Mouse (Mus musculus) adrenal gland, postnatal 25 days (tissue): ENCODE measurements around the gene Dcaf6. TPM values are rescaled to one million over a fixed set of nuclear protein-coding genes. Genes with fewer than 3 reads are reported as not detected.
A peak's percentile ranks its signal among the peaks of the same experiment; 100 is the strongest.

Experiments
- DNase-seq: peaks from one replicate; pipeline ENCODE4 v3.0.0; 2021; ENCODE audit warnings: mixed read lengths
- long read RNA-seq: library from polyadenylated mRNA; stranded (forward); transcript quantifications from one replicate; pipeline ENCODE4 v2.0.0, GENCODE M21; 2021
- total RNA-seq: library from RNA; stranded (reverse); gene quantifications from 2 replicates; pipeline ENCODE4 v1.2.3, GENCODE M21; 2021

The Dcaf6 gene
- 33.2 and 35.2 TPM in 2 replicates for total RNA-seq
- long read RNA-seq, full-length matches to known transcripts = 15 of 27 reads
- long read RNA-seq, partial matches to known transcripts = 4 of 27 reads
- long read RNA-seq, other reads (novel, unspliced or antisense) = 8 of 27 reads

DNA sequence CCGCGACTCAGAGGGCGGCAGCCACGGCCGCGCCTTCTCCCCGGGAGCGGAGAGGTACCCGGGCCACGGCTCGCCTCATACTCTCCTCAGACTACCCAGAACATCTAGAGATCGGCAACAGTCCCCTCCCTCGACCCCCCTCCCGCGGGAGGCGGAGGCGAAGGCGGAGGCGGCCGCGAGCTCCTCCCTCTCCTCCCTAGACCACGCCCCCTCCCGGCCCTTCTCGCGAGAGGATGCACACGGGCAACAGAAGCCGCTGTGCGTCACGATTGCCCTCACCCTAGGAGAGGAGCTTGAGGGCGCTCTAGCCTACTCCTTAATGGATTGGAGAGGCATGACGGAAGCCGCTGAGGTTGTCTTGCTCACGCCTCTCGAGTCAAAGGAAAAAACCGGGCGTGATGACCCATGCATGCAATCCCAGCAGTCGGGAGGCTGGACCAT is at the start of gene Dcaf6, which contains the start of gene Mpc2:
Gene Dcaf6 (minus strand): TSS at position 116 of the 441 bp plus-strand sequence.
Gene Mpc2 (plus strand): TSS at position 278 of the 441 bp plus-strand sequence.
- DNase-seq = peak; percentile 100

DNA sequence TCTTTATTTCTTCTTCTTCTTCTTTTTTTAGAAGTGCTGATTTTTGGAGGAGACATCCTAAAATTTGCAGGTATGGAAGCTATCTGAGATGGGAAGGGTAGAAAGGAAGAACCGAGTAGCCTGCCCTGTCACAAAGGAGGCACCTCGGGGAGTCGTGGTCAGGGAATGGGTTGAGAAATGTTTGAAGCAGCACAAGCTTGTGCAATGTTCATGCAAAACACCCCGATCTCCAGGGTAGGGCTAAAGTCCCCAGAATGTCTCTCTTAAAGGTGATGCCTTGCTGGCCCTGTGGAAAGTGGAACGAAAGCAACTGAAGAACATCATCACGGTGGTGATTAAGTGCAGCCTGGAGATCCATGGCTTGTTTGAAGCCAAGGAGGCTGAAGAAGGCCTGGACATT is 46.0 kb upstream of the Dcaf6 start:
- DNase-seq = no peak

DNA sequence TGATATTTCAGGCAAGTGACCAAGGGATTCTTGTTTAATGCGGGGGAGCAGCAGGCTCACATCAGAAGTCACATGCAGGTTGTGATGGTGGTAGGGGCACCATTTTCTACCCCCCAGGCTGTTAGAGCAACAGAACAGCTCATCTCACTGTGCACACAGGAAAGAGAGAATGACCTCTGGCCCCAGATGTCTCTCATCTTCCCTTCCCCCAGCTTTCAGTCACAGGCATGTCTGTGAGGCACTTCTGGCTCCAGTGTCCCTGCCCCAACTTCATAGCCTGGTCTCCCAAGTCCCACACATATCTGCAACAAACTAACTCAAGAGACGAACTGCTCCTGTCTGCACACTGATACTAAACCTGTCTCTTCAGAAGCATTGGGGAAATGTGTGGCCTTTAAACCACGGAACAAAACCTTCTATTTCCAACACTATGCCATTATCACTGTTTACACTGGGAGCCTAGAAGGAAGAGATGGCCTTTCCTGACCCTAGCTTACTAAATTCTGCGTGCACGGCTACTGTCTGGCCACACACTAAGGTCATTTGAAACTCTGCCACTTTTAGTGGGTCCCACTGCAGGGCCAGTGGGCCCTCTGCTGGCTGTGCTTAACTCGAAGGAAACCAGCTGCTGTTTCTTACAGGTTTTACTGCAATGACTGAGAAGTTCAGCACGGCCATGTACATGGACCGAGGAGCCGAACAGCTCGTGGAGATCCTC is 43.2 kb upstream of the Dcaf6 start:
- peak; percentile 50 for DNase-seq

DNA sequence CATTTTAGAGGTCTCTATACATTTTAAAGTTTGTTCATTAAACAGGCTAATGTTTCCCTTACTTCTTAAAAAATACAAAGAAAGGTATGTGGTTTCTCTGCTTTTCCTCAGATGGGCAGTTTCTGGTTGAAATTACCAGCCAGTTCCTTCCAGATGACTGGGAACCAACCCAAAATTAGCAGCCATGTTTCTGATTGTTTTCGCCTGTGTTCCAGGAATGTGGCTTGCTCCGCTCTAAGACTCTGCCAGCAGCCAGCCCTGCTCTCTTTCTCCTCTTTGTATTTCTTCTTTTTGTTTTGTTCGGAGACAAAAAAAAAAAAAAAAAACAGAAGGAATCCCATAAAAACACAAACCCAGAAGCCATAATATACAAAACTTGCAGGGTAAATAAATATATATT is 38.6 kb upstream of the Dcaf6 start:
- no peak for DNase-seq

DNA sequence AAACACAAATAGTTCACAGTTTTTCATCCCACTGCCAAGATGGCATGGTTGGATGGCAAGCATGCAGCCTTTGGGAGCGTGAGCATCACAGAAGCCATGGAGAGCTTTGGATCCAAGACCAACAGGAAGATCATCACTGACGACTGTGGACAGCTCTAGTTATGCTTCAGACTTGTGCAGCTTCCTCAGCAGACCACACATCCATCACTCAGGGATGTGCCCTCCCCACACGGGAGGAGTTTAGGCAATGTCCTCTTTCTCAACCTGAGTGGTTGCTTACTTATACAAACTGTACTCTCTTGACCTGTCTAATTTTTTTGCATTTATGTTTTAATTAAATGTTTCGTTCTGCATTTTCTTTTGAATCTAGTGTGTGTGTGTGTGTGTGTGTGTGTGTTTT is 28.9 kb upstream of the Dcaf6 start:
- no peak for DNase-seq

DNA sequence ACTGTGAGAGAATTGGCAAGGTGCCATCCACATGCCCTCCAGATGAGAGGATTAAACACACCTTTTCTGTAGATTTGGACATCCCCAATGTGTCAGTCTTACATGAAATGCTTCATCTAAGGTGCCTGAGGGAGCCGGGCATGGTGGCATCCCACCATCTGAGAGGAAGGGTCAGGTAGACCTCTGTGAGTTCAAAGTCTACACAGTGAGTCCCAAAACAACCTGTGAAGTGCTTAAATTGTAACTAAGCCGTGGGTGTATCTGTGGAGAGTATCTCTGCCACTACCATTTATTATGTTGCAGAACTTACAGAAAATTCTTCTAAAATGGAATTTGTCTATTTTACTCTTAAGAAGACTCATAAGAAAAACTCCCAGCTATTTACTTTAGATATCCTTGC is 25.8 kb upstream of the Dcaf6 start:
- DNase-seq = no peak

DNA sequence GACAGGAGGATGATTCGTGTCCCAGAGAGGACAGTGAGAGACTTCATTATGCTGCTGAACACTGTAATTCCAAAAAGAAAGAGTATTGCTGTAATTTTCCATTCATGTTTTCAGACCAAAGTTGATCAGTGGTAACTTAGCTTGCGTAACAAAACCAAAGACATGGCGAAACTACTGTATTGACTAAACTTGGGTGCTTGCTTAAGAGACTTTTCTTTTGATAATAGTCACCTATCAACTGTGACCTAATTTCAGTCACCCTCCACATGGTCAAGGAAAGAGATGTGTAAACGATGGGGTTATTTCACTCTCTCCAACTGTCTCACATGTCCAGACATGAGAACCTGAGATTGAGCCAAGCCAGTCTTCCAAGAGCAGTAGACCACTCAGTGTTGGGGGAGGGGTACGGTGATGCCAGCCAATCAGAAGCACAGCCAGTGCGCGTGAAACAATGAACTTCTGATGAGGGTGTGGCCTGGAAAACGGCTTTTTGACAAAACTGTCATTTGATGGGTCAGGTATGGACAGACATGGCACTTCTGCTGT is 24.5 kb upstream of the Dcaf6 start, which contains the start of gene Adcy10:
Gene Adcy10 (plus strand): TSS at position 496 of the 546 bp plus-strand sequence.
- no peak for DNase-seq

DNA sequence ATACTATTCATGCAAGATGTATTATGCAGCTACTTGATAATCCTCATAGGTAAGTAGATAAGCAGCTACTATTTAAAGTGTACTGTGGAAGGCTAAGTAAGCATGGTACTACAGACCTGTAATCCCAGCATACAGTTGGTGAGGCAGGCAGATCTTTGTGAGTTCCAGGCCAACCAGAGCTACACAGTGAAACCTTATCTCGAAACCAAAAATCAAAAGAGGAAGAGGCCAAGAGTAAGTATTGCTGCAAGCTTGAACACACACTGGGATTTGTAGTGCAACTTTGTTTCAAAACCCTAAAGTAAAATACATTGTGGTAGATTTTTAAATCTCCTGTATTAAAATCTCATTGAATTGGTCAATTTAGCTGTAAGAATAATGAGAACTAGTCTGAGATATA is 11.2 kb upstream of the Dcaf6 start:
- no peak for DNase-seq

DNA sequence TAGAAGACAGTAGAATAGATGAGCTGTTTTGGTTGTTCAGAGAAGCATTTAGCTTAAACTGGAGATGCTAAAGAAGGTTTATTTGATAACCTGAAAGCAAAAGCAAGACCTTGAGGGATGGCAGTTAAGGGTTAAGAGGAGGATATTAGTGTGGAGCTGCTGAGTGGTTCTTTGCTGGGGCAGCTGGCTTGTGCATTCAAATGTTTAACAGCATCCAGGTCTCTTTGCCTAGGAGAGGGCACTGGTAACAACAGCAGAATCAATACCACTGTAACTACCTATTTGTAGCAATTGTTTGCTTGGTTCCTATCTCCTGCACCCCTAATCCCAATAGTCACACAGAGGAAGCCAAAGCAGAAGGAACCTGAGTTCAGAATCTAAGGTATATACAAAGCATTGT is 9.4 kb upstream of the Dcaf6 start:
- no peak for DNase-seq

DNA sequence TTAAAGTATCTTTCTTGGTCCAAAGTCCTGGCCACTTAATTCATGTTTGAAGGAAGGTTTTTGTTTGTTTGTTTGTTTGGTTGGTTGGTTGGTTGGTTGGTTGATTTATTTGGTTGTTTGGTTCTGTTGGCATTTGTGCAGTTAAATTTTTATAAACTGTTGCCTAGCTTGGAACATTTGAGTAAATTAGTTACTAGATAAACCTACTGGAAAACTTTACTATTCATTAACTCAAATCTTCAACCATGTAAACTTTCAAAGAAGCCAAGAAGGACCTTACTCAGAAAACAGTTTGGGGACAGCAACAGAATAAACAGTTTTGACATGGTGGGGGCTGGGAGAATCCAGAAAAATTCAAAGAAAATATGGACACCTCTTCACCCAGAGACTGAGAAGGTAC is 8.7 kb upstream of the Dcaf6 start:
- no peak for DNase-seq

DNA sequence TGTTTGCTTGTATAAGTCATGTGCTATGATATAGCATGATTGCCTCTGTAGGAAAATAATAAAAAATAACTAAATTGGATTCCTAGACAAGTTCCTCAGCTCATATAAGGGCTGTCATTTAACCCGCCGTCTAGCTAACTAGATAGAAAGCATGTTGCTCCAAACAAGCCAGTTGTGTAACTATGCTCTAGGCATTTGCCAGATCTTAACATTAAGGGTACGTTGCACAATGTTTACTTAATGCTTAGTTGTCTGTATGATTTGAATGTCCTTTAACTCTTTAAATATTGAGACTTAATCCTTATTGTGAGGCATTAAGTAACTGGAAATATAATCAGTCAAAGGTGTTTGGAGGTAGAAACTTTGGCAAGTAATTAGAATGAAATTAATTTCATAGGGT is 4.3 kb upstream of the Dcaf6 start:
- no peak for DNase-seq

DNA sequence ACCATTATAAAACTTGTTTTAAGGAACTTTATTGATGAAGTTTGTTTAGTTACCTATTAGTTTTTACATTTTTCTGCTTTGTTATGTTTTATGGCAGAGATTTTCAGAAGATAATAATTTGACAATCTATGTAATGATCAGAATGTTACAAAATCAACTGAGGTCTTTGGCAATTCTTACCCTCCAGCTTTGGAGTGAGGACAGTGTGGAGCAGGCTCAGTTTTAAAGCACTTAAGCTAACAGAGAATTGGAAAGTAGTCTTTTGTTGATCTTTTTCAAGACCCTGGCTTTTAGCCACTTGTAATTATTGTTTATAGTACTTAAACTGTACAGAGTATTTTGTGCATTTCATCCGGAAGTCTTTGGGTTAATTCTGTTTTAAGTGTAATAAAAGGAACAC is 2.6 kb upstream of the Dcaf6 start:
- no peak for DNase-seq

DNA sequence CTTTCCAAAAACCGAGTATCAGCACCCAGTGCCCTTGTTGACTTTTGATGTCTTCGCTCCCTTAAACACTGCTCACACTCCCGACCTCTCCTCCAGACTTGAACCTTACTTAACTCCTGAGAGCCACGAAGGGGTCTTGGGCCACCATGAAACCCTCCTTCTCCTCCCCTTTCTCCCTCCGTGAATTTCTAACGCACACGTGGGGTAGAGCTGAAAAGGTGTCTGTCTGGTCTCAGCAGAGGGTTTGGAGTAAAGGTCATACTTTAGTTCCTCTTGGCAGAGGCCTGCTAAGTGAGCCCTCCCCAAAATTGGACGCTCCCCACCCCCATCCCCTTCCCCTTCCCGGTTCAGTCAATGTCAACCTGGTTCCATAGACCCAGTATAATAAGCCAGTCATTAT is 1.4 kb upstream of the Dcaf6 start:
- DNase-seq = no peak

DNA sequence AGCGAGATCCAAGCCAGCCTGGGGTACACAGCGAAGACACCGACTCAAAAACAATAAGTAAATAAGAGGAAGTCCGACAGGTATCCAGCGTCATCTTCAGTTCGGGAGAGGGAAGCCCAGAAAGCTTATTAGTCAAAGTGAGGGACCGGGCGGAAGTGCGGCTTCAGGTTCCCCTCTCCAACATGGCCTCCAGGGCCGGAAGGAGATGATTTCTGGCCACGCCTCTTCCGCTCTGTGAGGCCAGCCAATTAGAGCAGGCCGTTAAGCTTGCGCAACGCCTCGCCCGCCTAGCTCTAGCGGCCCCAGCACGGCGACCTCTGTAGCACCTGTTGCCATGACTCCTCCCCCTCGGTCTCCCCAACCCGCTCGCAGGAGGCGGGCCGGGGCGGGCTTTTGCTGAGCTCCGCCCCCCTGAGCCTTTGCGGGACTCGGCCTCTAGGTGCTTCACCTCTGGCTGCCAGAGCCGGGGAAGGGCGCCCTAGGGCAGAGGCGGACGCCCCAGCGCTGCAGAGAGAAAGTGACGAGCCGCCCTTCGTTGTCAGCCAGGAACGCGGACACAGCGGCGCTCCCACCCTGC is 614 bp upstream of the Dcaf6 start:
- peak; percentile 98 for DNase-seq

DNA sequence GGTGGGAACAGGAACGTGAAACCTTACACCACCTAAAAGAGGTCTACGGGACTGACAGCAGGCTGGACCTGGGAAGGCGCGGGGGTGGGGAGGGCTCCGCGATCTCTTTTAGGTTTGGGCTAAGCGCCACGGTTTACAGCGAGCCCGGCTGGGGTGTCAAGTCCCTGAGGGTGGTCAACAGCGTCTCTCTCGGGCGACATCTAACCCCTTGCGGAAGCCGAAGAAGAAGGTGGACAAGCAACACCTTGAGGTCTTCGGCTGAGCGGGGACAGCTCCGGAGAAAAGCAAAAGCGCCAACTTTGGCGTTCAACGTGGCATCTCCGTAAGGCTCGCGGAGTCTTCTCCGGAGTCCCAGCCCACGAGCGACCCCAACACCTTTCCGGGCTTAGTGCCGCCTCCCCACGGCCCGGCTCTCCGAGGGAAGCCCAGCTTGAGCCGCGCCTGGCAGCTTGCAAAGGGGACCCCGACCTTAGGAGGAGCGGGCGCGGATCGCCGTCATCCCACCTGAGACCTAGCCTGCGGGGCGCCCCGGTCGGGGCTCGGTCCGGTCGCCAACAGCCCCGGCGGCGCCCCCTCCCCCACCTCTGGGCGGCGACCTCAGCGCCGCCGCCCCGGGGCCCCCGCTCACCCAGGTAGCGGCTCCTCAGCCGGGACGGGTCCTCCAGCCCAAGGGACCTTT is 633 bp downstream of the Dcaf6 start:
- DNase-seq = peak; percentile 56

DNA sequence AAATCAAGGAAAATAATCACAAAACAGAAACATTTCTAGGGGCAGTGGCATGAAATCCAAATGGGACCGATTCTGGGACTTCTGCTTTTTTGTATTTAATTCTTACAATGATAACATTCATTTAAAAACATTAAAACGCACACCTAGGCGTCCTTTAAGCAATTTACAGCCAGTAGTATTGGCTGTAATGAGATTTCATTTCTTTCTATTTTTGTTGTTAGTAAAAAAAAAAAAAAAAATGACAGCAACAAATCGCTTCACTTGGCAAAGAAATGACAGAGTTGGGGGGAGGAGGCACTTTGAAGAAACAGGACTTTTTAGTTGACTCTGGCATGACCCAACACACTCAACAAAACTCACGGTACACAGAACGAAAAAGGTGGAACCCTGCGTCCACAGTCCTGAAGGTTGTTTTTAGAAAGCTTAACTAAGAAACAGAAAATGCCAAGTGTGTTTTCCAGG is 1.2 kb downstream of the Dcaf6 start:
- no peak for DNase-seq

DNA sequence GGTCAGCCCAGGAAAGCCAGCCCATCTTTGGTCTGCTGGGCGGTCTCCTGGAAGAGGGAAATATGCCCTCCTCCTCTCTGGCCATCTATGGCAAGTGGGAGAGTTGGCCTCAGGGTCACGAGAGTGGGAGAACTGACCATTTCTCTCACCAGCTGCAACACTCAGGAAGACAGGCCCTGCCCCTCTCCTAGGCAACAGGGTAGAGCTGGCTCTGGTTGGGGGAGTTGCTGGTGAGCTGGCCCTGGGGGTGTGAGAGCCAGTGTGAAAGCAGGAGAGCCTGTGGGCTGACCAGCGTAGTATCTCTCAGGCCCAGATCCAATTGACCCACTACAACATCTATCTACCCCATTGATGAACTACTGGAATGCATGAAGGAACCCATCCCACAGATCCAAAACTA is 18.6 kb downstream of the Dcaf6 start:
- DNase-seq = no peak

DNA sequence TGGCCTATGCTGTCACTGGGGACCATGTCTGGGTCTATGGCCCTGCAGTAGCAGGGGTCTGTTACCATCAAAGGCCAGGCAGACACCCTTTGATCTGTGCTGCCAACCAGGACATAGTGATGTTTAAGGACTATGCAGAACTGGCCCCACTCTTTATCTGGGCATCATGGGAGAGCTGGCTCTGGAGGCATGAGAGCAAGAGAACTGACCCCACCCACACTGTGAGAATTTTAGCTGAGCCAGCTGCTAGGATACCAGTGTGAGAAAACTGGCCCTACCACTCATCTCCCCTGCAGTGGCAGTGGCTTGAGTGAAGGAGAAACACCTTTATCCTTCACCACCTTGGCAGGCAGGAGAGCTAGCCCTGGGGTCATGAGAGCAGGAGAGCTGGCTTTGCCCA is 19.1 kb downstream of the Dcaf6 start:
- no peak for DNase-seq

DNA sequence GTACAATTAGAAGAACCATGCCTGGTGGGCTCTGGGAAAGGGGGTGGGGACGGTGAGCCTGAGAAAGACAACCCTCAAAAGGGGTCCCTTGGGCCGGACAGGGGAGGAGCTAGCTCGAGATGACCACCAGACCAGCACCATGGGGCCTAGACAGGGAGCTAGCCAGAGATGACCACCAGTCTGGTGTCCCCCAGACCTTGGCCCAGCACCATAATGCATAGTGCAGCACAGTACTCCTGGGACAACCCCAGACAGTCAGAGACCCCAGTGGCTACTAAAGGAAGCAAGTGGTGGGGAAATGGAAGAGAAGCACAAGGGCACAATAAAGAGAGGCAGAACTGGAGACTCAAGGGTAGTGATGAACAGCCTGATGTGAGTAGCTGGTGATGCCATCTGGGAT is 19.5 kb downstream of the Dcaf6 start:
- DNase-seq = no peak

DNA sequence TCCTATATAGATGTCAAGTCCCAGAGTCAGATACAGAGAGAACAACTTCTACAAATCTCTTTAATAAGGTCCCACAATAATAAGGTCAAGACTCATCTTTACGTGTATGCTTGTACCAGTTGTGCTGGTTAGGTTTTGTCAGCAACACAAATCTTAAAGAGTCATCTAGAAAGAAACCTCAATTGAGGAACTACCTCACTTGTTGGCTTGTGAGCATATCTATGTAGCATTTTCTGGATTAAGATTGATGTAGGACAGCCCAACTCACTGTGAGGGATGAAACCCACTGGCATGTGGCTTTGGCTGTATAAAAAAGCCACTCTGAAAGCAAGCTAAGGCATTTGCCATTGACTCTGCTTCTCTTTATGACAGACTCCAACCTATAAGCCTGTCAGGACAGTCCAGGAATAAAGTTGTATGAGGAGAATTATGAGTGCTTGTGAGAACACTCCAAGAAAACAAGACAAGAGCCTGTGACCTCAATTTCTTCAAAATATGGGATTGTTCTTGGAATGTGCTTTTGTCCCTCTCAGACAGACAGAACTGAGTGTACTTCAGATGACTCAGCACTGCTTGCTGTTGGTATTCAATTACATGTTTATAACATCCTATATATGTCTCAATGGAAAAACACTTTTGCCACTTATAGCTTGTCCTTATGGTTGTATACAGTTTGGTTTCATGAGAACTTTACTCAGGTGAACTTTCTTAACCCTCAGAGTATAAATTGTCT is 21.8 kb downstream of the Dcaf6 start:
- DNase-seq = no peak

DNA sequence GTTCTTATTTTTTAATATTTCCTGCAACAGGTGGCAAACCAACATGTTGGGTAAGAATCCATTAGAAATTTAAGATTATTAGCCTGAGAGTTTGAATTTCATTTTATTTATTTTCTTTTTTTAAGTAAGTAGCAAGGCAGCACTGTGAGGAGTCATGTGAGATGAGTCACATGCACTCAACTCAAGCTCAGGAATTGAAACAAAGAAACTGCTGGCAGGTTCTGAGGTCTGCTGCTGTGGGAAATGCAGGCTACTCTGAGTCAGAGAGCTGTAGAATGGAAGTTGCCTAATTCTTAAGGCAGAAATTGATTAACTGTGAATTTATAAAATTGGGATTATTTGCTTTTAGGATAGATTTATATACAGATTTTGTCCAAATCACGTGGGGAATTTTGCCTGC is 27.4 kb downstream of the Dcaf6 start:
- no peak for DNase-seq

DNA sequence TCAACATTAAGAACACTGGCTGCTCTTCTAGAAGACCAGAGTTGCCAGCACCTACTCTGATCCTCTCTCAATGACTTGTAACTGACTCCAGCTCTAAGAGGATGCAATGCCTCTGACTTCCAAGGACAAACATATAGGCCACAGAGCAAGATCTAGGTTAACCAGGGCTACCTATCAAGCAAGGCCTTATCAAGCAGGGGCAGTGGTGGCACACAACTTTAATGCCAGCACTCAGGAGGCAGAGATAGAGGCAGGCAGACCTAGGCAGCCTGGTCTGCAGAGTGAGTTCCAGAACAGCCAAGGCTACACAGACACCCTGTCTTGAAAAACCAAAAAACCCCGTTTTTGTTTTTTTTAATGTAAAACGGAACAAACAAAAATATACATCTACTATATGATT is 34.0 kb downstream of the Dcaf6 start:
- no peak for DNase-seq
